Mouse (Mus musculus) megakaryocyte, embryonic 14.5 days (primary cell): ENCODE data around the gene Sult6b1.

Experiments
- FLI1 ChIP-seq: IDR thresholded peaks from 2 replicates; pipeline ENCODE4 v1.6.1; 2012; ENCODE audit warnings: low read length, inconsistent platforms, mixed read lengths
- GATA1 ChIP-seq: IDR thresholded peaks from 3 replicates; pipeline ENCODE4 v1.6.1; 2012; ENCODE audit warnings: mixed read lengths, low read length, inconsistent platforms, borderline replicate concordance

- TF ChIP-seq GATA1, result no peak
- no peak for TF ChIP-seq FLI1
These were observed 9.0 kb upstream of the Sult6b1 start for GRCm38 (mm10) chr17:78915772-78916171.
